Mouse (Mus musculus) neural tube, embryonic 11.5 days (tissue): Measurements from ENCODE around the gene Pex10. TPM values are rescaled to one million over a fixed set of nuclear protein-coding genes. Genes with fewer than 3 reads are reported as not detected.
"Not testable (repeated sequence)": the region's sequence is repeated elsewhere in the genome, so short reads cannot be mapped to it uniquely, and the experiment has no call there.

Experiments used
- ATAC-seq: fragments of 200-750 bp; cut with Nextera tagmentation; 2 replicates; pipeline ENCODE4 v1.8.0; 2017; ENCODE audit warnings: moderate number of reproducible peaks, mild to moderate bottlenecking, moderate TSS enrichment, moderate library complexity; ENCODE audit not compliant: insufficient read depth, low FRiP score, low TSS enrichment
- DNase-seq: peaks from one replicate; pipeline ENCODE4 v3.0.0-alpha.2; 2015; ENCODE audit warnings: low spot score
- H3K27ac ChIP-seq: fragments of 300-500 bp; sonication (generic); 2 replicates; pipeline ENCODE4 v1.5.1; 2014; ENCODE audit warnings: low read depth, mild to moderate bottlenecking, low read length
- H3K27me3 ChIP-seq: fragments of 300-500 bp; sonication (generic); 2 replicates; pipeline ENCODE4 v1.6.1; 2014; ENCODE audit warnings: mild to moderate bottlenecking, low read length, mixed read lengths; ENCODE audit not compliant: control insufficient read depth, insufficient read depth
- H3K36me3 ChIP-seq: fragments of 300-500 bp; sonication (generic); 2 replicates; pipeline ENCODE4 v1.6.1; 2014; ENCODE audit warnings: mild to moderate bottlenecking, low read length, moderate library complexity, mixed read lengths; ENCODE audit not compliant: control insufficient read depth, insufficient read depth
- H3K4me1 ChIP-seq: fragments of 300-500 bp; sonication (generic); 2 replicates; pipeline ENCODE4 v1.6.1; 2014; ENCODE audit warnings: low read length, mixed read lengths; ENCODE audit not compliant: control insufficient read depth, insufficient read depth
- H3K4me2 ChIP-seq: fragments of 300-500 bp; sonication (generic); 2 replicates; pipeline ENCODE4 v1.6.1; 2014; ENCODE audit warnings: low read depth, mild to moderate bottlenecking, moderate library complexity
- H3K4me3 ChIP-seq: fragments of 300-500 bp; sonication (generic); 2 replicates; pipeline ENCODE4 v1.5.1; 2014; ENCODE audit warnings: low read depth, low read length
- H3K9ac ChIP-seq: fragments of 300-500 bp; sonication (generic); 2 replicates; pipeline ENCODE4 v1.6.1; 2014; ENCODE audit warnings: mild to moderate bottlenecking, low read length
- H3K9me3 ChIP-seq: fragments of 300-500 bp; sonication (generic); 2 replicates; pipeline ENCODE4 v1.6.1; 2016; ENCODE audit warnings: low read length; ENCODE audit not compliant: control insufficient read depth
- WGBS: fragments of 180-500 bp; shearing (Covaris S2); extraction: QIAGEN DNeasy Blood & Tissue Kit; methylation state at CpG from one replicate; pipeline ENCODE4 v1.1.7; 2014; 5-methylcytosine and 5-hydroxymethylcytosine counted together
- polyA plus RNA-seq: library from polyadenylated mRNA; unstranded; fragments of >200 nt; fragmentation: Nextera tagmentation; extraction: Ambion mirVana; gene quantifications from 2 replicates; pipeline ENCODE4 v1.2.1, GENCODE M21; 2014

Pex10 gene
- polyA plus RNA-seq, 1 experiment from 2014 or later, result 8.3 TPM

GRCm38 (mm10) chr4:155070199-155070598 lies 3.4 kb downstream of the Pex10 start:
- DNase-seq, result no peak
- no peak overlapping the region for H3K27ac ChIP-seq
- H3K9ac ChIP-seq, result no peak overlapping the region
- H3K4me3 ChIP-seq, result no peak overlapping the region
- ATAC-seq, result no peak
- H3K4me1 ChIP-seq, result peaks cover 6% of the 10 kb centered on the region
- peaks cover 19% of the 10 kb centered on the region for H3K36me3 ChIP-seq
- H3K27me3 ChIP-seq, result no peaks in the 10 kb centered on the region
- no peaks in the 10 kb centered on the region for H3K9me3 ChIP-seq
- WGBS, result 96% methylated on average over 13 of the region's 13 CpGs
- H3K4me2 ChIP-seq, result no peak overlapping the region

- H3K27ac ChIP-seq, result no peak overlapping the region
- 95% methylated on average over 5 of the region's 5 CpGs for WGBS
- peaks cover 24% of the 10 kb centered on the region for H3K36me3 ChIP-seq
- H3K27me3 ChIP-seq, result no peaks in the 10 kb centered on the region
- no peak for ATAC-seq
- H3K9ac ChIP-seq, result no peak overlapping the region
- H3K4me1 ChIP-seq, result peaks cover 6% of the 10 kb centered on the region
- H3K4me2 ChIP-seq, result no peak overlapping the region
- no peak overlapping the region for H3K4me3 ChIP-seq
- H3K9me3 ChIP-seq, result no peaks in the 10 kb centered on the region
- no peak for DNase-seq
Observed at GRCm38 (mm10) chr4:155070921-155071320, 4.1 kb downstream of the Pex10 start.

GRCm38 (mm10) chr4:155074418-155074817 lies 7.6 kb downstream of the Pex10 start:
- Histone ChIP-seq H3K9ac (no peak overlapping the region), H3K27ac (no peak overlapping the region), H3K9me3 (no peaks in the 10 kb centered on the region), H3K36me3 (peaks cover 32% of the 10 kb centered on the region), H3K4me2 (no peak overlapping the region), H3K27me3 (no peaks in the 10 kb centered on the region), H3K4me1 (no peaks in the 10 kb centered on the region), H3K4me3 (no peak overlapping the region)
- DNase-seq (no peak), ATAC-seq (no peak)
- 83% methylated on average over 9 of the region's 9 CpGs for WGBS

GRCm38 (mm10) chr4:155075137-155075536 lies 8.3 kb downstream of the Pex10 start:
- H3K9ac ChIP-seq, result no peak overlapping the region
- no peaks in the 10 kb centered on the region for H3K27me3 ChIP-seq
- H3K27ac ChIP-seq, result no peak overlapping the region
- H3K9me3 ChIP-seq, result no peaks in the 10 kb centered on the region
- 90% methylated on average over 9 of the region's 9 CpGs for WGBS
- ATAC-seq, result no peak
- peaks cover 31% of the 10 kb centered on the region for H3K36me3 ChIP-seq
- no peak overlapping the region for H3K4me2 ChIP-seq
- H3K4me3 ChIP-seq, result no peak overlapping the region
- DNase-seq, result no peak
- H3K4me1 ChIP-seq, result no peaks in the 10 kb centered on the region

GRCm38 (mm10) chr4:155075813-155076212 lies 9.0 kb downstream of the Pex10 start:
- H3K4me2 ChIP-seq, result no peak overlapping the region
- no peak overlapping the region for H3K9ac ChIP-seq
- no peaks in the 10 kb centered on the region for H3K9me3 ChIP-seq
- DNase-seq (no peak), ATAC-seq (no peak)
- WGBS, result 93% methylated on average over 2 of the region's 2 CpGs
- no peak overlapping the region for H3K27ac ChIP-seq
- no peak overlapping the region for H3K4me3 ChIP-seq
- peaks cover 33% of the 10 kb centered on the region for H3K36me3 ChIP-seq
- H3K27me3 ChIP-seq, result no peaks in the 10 kb centered on the region
- H3K4me1 ChIP-seq, result no peaks in the 10 kb centered on the region

- Histone ChIP-seq H3K27me3 (no peaks in the 10 kb centered on the region), H3K4me2 (no peak overlapping the region), H3K36me3 (peaks cover 30% of the 10 kb centered on the region), H3K4me1 (no peaks in the 10 kb centered on the region), H3K27ac (no peak overlapping the region), H3K9ac (no peak overlapping the region), H3K4me3 (no peak overlapping the region), H3K9me3 (no peaks in the 10 kb centered on the region)
- DNase-seq (no peak), ATAC-seq (no peak)
- WGBS, result 88% methylated on average over 9 of the region's 9 CpGs
Observed at GRCm38 (mm10) chr4:155076677-155077076, 9.9 kb downstream of the Pex10 start.

GRCm38 (mm10) chr4:155078808-155079207 lies 12.0 kb downstream of the Pex10 start:
- not testable (repeated sequence) for H3K4me1 ChIP-seq, H3K9ac ChIP-seq, ATAC-seq, H3K27me3 ChIP-seq, H3K9me3 ChIP-seq, H3K4me2 ChIP-seq, DNase-seq, H3K4me3 ChIP-seq, H3K27ac ChIP-seq
- peaks cover 21% of the 10 kb centered on the region for H3K36me3 ChIP-seq
- WGBS, result 90% methylated on average over 10 of the region's 10 CpGs

- no peak overlapping the region for H3K27ac ChIP-seq
- peaks cover 23% of the 10 kb centered on the region for H3K36me3 ChIP-seq
- no peaks in the 10 kb centered on the region for H3K9me3 ChIP-seq
- no peaks in the 10 kb centered on the region for H3K4me1 ChIP-seq
- no peak for DNase-seq
- 97% methylated on average over 6 of the region's 6 CpGs for WGBS
- no peak overlapping the region for H3K9ac ChIP-seq
- no peak overlapping the region for H3K4me3 ChIP-seq
- no peaks in the 10 kb centered on the region for H3K27me3 ChIP-seq
- no peak for ATAC-seq
- H3K4me2 ChIP-seq, result no peak overlapping the region
Observed at GRCm38 (mm10) chr4:155079666-155080065, 12.8 kb downstream of the Pex10 start.

- ATAC-seq (no peak), DNase-seq (no peak)
- Histone ChIP-seq H3K27me3 (no peaks in the 10 kb centered on the region), H3K4me2 (no peak overlapping the region), H3K4me1 (peaks cover 12% of the 10 kb centered on the region), H3K4me3 (no peak overlapping the region), H3K36me3 (peaks cover 10% of the 10 kb centered on the region), H3K9me3 (no peaks in the 10 kb centered on the region), H3K9ac (no peak overlapping the region), H3K27ac (no peak overlapping the region)
- WGBS, result 87% methylated on average over 4 of the region's 4 CpGs
Observed at GRCm38 (mm10) chr4:155083553-155083952, 16.7 kb downstream of the Pex10 start.
